Mouse (Mus musculus): ENCODE results near the gene Lce3d. TPM values are rescaled to one million over a fixed set of nuclear protein-coding genes. Genes with fewer than 3 reads are reported as not detected.

Lce3d gene
- not detected for total RNA-seq (2021)
- long read RNA-seq, experiment 1: 0 reads
- long read RNA-seq, experiment 2: 0 reads

DNA sequence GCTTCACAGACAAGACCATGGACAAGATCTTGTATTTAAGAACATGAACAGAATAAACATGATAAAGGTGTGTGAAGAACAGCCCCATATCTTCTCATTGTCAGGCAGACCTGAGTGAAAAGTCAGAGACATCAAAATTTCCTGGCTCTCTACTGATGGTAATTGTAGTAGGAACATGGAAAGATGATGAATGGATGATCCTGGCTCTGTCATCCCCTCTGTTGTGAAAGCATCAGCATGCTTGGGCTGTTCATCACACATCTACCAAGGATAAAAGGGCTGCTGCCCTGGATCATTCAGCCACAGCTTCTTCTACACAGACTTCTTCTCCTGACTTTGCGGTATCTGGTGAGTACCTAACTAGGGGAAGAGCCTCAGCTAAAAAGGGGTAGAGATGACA is at the start of gene Lce3d:
Gene Lce3d, plus strand, starts transcription at position 301 of the 400 bp plus-strand sequence.
- DNase-seq: no peak

GRCm38 (mm10) chr3:92907571-92907970 is 49.6 kb upstream of the Lce3d start:
- DNase-seq: peak in 1 of 2 experiments; percentile 6

DNA sequence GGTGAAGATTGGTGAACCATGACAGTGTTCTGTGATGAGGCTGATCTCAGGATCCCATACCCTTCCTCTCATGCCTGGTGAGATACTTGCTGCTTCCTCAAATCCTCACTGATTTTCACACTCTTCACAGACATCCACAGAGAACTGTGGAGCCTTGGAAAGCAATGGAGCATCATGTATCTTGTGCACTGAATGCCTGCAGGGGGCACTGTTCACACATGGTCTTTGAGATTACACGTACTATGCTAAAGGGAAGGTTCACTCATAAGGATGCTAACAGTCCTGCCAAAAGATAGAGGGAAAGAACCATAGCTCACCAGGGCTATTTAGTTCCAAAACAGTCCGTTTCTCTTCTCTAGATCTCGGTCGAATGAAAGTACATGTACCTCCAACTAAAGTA is 36.8 kb upstream of the Lce3d start:
- no peak for DNase-seq

GRCm38 (mm10) chr3:92926130-92926529 is 31.1 kb upstream of the Lce3d start, which contains the start of gene Lce3a:
Lce3a (minus strand) TSS chr3:92926230.
- no peak for DNase-seq

DNA sequence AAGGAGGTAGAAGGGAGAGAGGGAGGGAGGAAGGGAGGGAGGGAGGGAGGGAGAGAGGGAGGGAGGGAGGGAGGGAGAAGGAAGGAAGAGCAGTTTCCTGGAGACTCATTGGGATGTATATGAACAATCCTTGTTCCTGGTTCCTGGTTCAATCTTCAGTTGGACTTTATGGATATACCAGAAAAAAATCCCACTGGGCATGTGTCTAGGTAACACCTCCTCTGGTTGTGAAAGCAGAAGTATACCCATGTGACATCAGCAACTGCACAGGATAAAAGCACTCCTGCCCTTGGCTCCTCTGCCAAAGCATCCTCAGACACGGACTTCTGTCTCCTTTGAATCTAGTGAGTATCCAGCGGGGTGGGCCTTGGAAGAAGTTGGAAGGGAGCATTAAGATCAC is 24.5 kb upstream of the Lce3d start, which contains the start of gene Lce3b:
Gene Lce3b, plus strand, starts transcription at position 301 of the 400 bp plus-strand sequence.
- DNase-seq: no peak

DNA sequence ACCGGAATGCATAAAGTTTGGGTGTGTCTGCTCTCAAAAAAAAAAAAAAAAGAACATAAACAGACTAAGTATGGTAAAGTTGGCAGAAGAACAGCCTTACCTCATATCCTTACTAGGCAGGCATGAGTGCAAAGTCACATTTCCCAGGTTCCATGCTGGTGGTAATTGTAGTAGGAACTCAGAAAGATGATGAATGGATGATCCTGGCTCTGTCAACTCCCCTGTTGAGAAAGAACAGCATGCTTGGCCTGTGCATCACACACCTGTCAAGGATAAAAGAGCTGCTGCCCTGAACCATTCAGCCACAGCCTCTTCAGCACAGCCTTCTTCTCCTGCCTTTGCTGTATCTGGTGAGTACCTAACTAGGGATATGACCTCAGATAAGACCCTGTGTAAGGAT is 13.0 kb upstream of the Lce3d start, which contains the start of gene Lce3c:
Gene Lce3c, plus strand, starts transcription at position 301 of the 400 bp plus-strand sequence.
- DNase-seq: no peak

- DNase-seq: no peak
Measured at GRCm38 (mm10) chr3:92966761-92967160, 9.6 kb downstream of the Lce3d start, which contains the start of gene Lce3e. Lce3e (plus strand) TSS chr3:92967061.

DNA sequence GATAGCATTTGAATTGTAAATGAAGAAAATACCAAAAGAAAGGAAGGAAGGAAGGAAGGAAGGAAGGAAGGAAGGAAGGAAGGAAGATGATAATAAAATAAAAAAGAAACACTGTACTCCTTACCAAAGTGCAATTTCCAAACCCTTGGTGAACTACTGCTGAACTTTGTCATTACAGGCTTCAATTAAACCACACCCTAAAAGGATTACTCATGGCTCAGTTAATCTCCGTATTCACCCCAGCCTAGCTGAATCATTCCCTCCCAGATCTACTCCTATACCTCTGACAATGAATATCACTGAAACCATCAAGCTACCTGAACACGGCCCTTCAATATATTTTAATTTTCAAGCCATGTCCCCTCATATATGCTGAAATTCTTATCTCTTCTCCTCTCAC is 21.3 kb downstream of the Lce3d start:
- no peak for DNase-seq

- DNase-seq: no peak
Measured at GRCm38 (mm10) chr3:92991926-92992325, 34.7 kb downstream of the Lce3d start, which contains the start of gene Lce3f. Lce3f (plus strand) TSS chr3:92992226.

GRCm38 (mm10) chr3:92998691-92999090 is 41.5 kb downstream of the Lce3d start:
- DNase-seq: peak; percentile 19 to 53

GRCm38 (mm10) chr3:93000621-93001020 is 43.4 kb downstream of the Lce3d start:
- no peak for DNase-seq

DNA sequence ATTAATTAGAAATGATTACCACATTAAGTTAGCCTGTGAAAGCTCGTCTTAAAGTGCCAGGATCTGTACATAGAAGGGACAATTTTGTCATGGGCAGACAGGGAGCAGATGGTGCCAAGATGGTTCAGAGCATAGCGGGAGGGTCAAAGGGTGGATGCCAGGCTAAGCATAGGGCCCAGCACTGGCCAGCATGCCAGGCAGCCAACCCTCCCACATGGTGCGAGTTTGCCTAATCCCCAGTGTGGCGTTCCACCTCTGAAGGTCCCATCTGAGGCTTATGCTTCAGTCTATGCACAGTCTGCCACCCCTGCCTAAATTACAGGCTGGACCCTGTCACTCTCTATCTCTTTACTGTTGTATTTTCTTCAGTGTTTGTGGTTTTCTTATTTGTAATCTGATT is 45.7 kb downstream of the Lce3d start:
- no peak for DNase-seq

Other genes starting within 250 kb of the Lce3d start
- not detected for gene Lce1e, start 248.3 kb upstream of the Lce3d start, total RNA-seq (2021)
- not detected for gene Lce1f, start 237.0 kb upstream of the Lce3d start, total RNA-seq (2021)
- gene Gm38119, start 218.3 kb upstream of the Lce3d start, total RNA-seq (2021): not detected
- gene Lce1g, start 205.1 kb upstream of the Lce3d start, total RNA-seq (2021): not detected
- gene Lce1h, start 192.3 kb upstream of the Lce3d start, total RNA-seq (2021): not detected
- not detected for gene Lce1i, start 178.5 kb upstream of the Lce3d start, total RNA-seq (2021)
- not detected for gene Lce1j, start 166.9 kb upstream of the Lce3d start, total RNA-seq (2021)
- gene Lce1k, start 149.5 kb upstream of the Lce3d start, total RNA-seq (2021): not detected
- gene Kprp, start 130.1 kb upstream of the Lce3d start, total RNA-seq (2021): not detected
- not detected for gene Lce1l, start 106.1 kb upstream of the Lce3d start, total RNA-seq (2021)
- not detected for gene 2310050C09Rik, start 87.2 kb upstream of the Lce3d start, total RNA-seq (2021)
- not detected for gene Lce3a, start 31.2 kb upstream of the Lce3d start, total RNA-seq (2021)
- not detected for gene Lce3b, start 24.4 kb upstream of the Lce3d start, total RNA-seq (2021)
- gene Lce3c, start 12.9 kb upstream of the Lce3d start, total RNA-seq (2021): not detected
- gene Lce3e, start 9.7 kb downstream of the Lce3d start, total RNA-seq (2021): not detected
- not detected for gene Lce3f, start 34.8 kb downstream of the Lce3d start, total RNA-seq (2021)
- gene Crct1, start 58.3 kb downstream of the Lce3d start, total RNA-seq (2021): not detected
- gene Lce1m, start 61.7 kb downstream of the Lce3d start, total RNA-seq (2021): not detected
- not detected for gene Gm4858, start 111.4 kb downstream of the Lce3d start, total RNA-seq (2021)
- gene Crnn, start 187.4 kb downstream of the Lce3d start, total RNA-seq (2021): not detected
- gene Flg2, start 239.9 kb downstream of the Lce3d start, total RNA-seq (2021): not detected